Mouse (Mus musculus) liver, postnatal 0 days (tissue): ENCODE data around the gene Vsig4. TPM values are rescaled to one million over a fixed set of nuclear protein-coding genes. Genes with fewer than 3 reads are reported as not detected.
"Not testable (repeated sequence)": the region's sequence is repeated elsewhere in the genome, so short reads cannot be mapped to it uniquely, and the experiment has no call there.

Experiments
- ATAC-seq: fragments of 200-750 bp; cut with Nextera tagmentation; 2 replicates; pipeline ENCODE4 v1.8.0; 2017; ENCODE audit warnings: mild to moderate bottlenecking, moderate library complexity
- DNase-seq: peaks from one replicate; pipeline ENCODE4 v3.0.0-alpha.2; 2016
- H3K27ac ChIP-seq: fragments of 300-500 bp; sonication (generic); 2 replicates; pipeline ENCODE4 v1.5.1; 2014; ENCODE audit warnings: antibody characterized with exemption, moderate library complexity, mild to moderate bottlenecking, low read depth
- H3K27me3 ChIP-seq: fragments of 300-500 bp; sonication (generic); 2 replicates; pipeline ENCODE4 v1.6.1; 2014; ENCODE audit warnings: low read length, control low read depth, mixed read lengths; ENCODE audit not compliant: insufficient read depth
- H3K36me3 ChIP-seq: fragments of 300-500 bp; sonication (generic); replicated peaks from 2 replicates; pipeline ENCODE4 v1.6.1; 2014; ENCODE audit warnings: mild to moderate bottlenecking, control low read depth, low read length, moderate library complexity, mixed read lengths; ENCODE audit not compliant: insufficient read depth
- H3K4me1 ChIP-seq: fragments of 300-500 bp; sonication (generic); 2 replicates; pipeline ENCODE4 v1.6.1; 2014; ENCODE audit warnings: antibody characterized with exemption, mild to moderate bottlenecking, control low read depth; ENCODE audit not compliant: insufficient read depth
- H3K4me2 ChIP-seq: fragments of 300-500 bp; sonication (generic); 2 replicates; pipeline ENCODE4 v1.6.1; 2014; ENCODE audit warnings: low read depth, mild to moderate bottlenecking, low read length, moderate library complexity, mixed read lengths
- H3K4me3 ChIP-seq: fragments of 300-500 bp; sonication (generic); 2 replicates; pipeline ENCODE4 v1.5.1; 2014; ENCODE audit warnings: low read depth, low read length
- H3K9ac ChIP-seq: fragments of 300-500 bp; sonication (generic); replicated peaks from 2 replicates; pipeline ENCODE4 v1.6.1; 2014; ENCODE audit warnings: mild to moderate bottlenecking, moderate library complexity
- H3K9me3 ChIP-seq: fragments of 300-500 bp; sonication (generic); 2 replicates; pipeline ENCODE4 v1.6.1; 2016; ENCODE audit warnings: mild to moderate bottlenecking, control low read depth, low read length, mixed read lengths
- CTCF ChIP-seq: sonication (generic); IDR thresholded peaks from 2 replicates; pipeline ENCODE4 v1.5.1; 2016; ENCODE audit warnings: antibody characterized with exemption, low read depth
- EP300 ChIP-seq: IDR thresholded peaks from 2 replicates; pipeline ENCODE4 v1.6.1; 2016; ENCODE audit warnings: antibody characterized with exemption, low read depth, mild to moderate bottlenecking
- WGBS: fragments of 180-500 bp; shearing (Covaris S2); extraction: QIAGEN DNeasy Blood & Tissue Kit; methylation state at CpG from one replicate; pipeline ENCODE4 v1.1.7; 2014; ENCODE audit not compliant: insufficient replicate concordance; 5-methylcytosine and 5-hydroxymethylcytosine counted together
- microRNA counts: library from miRNA; unstranded; fragments of <30 nt; microRNA quantifications from one replicate; lab custom pipeline; 2015
- microRNA-seq: library from miRNA; unstranded; fragments of <30 nt; microRNA quantifications from one replicate; pipeline ENCODE4, GENCODE M21; 2016
- polyA plus RNA-seq: library from polyadenylated mRNA; unstranded; fragments of >200 nt; fragmentation: Nextera tagmentation; extraction: Ambion mirVana; gene quantifications from 2 replicates; pipeline ENCODE4 v1.2.1, GENCODE M21; 2015

Vsig4 gene
- polyA plus RNA-seq, 1 experiment from 2014 or later: 31.8 TPM

DNA sequence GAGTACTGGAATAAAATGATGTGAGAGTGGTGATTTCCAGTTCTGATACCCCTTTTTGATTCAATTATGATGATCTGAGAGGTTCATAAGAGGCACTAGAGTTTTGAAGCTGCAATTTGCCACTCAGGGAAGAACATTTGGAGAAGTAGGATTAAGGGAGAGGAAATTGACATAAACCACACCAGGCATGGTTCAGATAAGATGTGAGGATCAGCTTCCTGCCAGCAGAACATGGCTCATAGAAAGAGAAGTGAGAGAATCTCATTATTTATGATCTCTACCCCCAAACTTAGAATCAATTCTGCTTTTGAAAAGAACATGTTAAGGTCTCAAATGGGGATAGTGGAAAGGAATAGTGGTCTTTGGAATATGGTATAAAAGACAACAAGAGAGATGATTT is 66.2 kb downstream of the Vsig4 start:
- H3K4me2 ChIP-seq: no peak overlapping the region
- H3K9me3 ChIP-seq: no peaks in the 10 kb centered on the region
- H3K4me1 ChIP-seq: no peaks in the 10 kb centered on the region
- no peak for TF ChIP-seq CTCF
- TF ChIP-seq EP300: no peak
- H3K27me3 ChIP-seq: no peaks in the 10 kb centered on the region
- no peaks in the 10 kb centered on the region for H3K36me3 ChIP-seq
- no peak overlapping the region for H3K27ac ChIP-seq
- DNase-seq (no peak), ATAC-seq (no peak)
- H3K4me3 ChIP-seq: no peak overlapping the region
- no peak overlapping the region for H3K9ac ChIP-seq

DNA sequence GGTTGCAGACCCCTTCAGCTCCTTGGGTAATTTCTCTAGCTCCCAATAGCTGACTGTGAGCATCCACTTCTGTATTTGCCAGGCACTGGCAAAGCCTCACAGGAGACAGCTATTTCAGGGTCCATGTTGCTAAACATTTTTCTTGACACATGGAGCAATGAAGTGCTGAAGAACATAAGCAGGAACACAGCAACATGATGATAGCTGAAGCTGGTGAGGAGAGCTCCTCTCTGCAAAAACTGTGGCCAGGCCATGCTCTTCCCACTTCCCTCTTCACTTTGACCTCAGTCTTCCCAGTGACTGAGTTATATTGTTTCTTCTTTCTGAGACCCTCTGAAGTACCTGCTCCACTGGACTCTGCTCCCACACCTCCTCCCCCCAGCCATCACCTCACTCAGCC is 67.8 kb downstream of the Vsig4 start:
- no peak for DNase-seq
- Histone ChIP-seq H3K4me3 (no peak overlapping the region), H3K27ac (no peak overlapping the region), H3K36me3 (no peaks in the 10 kb centered on the region), H3K9ac (no peak overlapping the region), H3K4me1 (no peaks in the 10 kb centered on the region), H3K9me3 (no peaks in the 10 kb centered on the region), H3K4me2 (no peak overlapping the region), H3K27me3 (no peaks in the 10 kb centered on the region)
- no peak for TF ChIP-seq EP300
- no peak for TF ChIP-seq CTCF
- ATAC-seq: no peak

GRCm38 (mm10) chrX:96224210-96224609 is 69.0 kb downstream of the Vsig4 start:
- Histone ChIP-seq H3K27me3 (no peaks in the 10 kb centered on the region), H3K4me3 (no peak overlapping the region), H3K4me1 (no peaks in the 10 kb centered on the region), H3K9ac (no peak overlapping the region), H3K4me2 (no peak overlapping the region), H3K9me3 (no peaks in the 10 kb centered on the region), H3K36me3 (no peaks in the 10 kb centered on the region), H3K27ac (no peak overlapping the region)
- ATAC-seq: no peak
- no peak for TF ChIP-seq EP300
- no peak for TF ChIP-seq CTCF
- 56% methylated on average over 6 of the region's 6 CpGs for WGBS
- no peak for DNase-seq

GRCm38 (mm10) chrX:96218088-96218487 is 75.2 kb downstream of the Vsig4 start:
- 17% methylated on average over 1 of the region's 1 CpGs for WGBS
- H3K4me3 ChIP-seq: no peak overlapping the region
- H3K27me3 ChIP-seq: no peaks in the 10 kb centered on the region
- no peak for DNase-seq
- no peaks in the 10 kb centered on the region for H3K9me3 ChIP-seq
- H3K36me3 ChIP-seq: no peaks in the 10 kb centered on the region
- H3K4me1 ChIP-seq: no peaks in the 10 kb centered on the region
- H3K4me2 ChIP-seq: no peak overlapping the region
- ATAC-seq: peak; percentile 54
- H3K9ac ChIP-seq: no peak overlapping the region
- TF ChIP-seq EP300: peak; percentile 36; the same call in 1 of the 2 replicates
- no peak for TF ChIP-seq CTCF
- no peak overlapping the region for H3K27ac ChIP-seq

DNA sequence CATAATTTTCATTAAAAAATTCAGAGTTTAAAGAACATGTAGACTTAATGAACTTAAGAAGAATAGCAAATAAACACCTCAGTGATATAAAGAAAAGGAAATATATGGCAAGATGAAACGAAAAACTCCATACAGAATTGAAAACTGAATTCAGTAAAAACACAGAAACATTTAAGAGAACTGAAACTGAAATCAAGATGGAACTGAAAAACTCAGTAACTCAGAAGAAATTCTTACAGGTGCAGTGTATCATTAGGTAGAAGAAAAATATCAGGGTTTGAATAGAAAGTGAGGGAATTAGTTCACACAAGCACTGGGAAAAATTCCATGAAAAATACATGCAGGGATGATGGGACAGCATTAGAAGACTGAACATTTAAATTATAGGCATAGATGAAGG is 86.4 kb downstream of the Vsig4 start:
- no peak overlapping the region for H3K4me3 ChIP-seq
- no peak overlapping the region for H3K9ac ChIP-seq
- no peaks in the 10 kb centered on the region for H3K4me1 ChIP-seq
- H3K36me3 ChIP-seq: no peaks in the 10 kb centered on the region
- ATAC-seq (no peak), DNase-seq (no peak)
- no peaks in the 10 kb centered on the region for H3K27me3 ChIP-seq
- no peak overlapping the region for H3K4me2 ChIP-seq
- WGBS: 24% methylated on average over 1 of the region's 1 CpGs
- H3K27ac ChIP-seq: no peak overlapping the region
- TF ChIP-seq EP300 (no peak), CTCF (no peak)
- no peaks in the 10 kb centered on the region for H3K9me3 ChIP-seq

DNA sequence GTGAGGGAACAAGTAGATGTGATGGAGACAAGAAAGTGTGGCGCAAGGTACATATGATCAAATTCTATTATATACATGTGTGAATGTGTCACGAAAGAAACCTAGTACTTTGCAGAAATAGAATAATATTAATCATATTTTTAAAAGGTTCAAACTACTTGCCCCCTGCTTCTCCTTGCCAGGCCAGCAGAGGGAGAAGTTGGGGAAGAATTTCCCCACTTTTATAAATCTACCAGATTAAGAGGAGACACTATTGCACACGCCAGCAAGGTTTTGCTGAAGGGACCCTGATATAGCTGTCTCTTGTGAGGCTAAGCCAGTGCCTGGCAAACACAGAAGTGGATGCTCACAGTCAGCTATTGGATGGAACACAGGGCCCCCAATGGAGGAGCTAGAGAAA is 88.1 kb downstream of the Vsig4 start:
- not testable (repeated sequence) for DNase-seq, H3K27me3 ChIP-seq, H3K4me1 ChIP-seq, H3K9me3 ChIP-seq, H3K4me2 ChIP-seq, ATAC-seq, H3K27ac ChIP-seq, H3K4me3 ChIP-seq, H3K9ac ChIP-seq, H3K36me3 ChIP-seq
- WGBS: 69% methylated on average over 3 of the region's 3 CpGs

MicroRNA genes within 50 kb of the gene (microRNA counts, 519-probe panel; counts per million panel counts)
- 8,317 counts per million, percentile 94 among the panel's probes with 10 or more counts for microRNA mmu-miR-223 (lab: Ali Mortazavi, UCI)

Small RNA genes within 50 kb of the gene (microRNA-seq; reads per million reads assigned to microRNA genes)
- 14,432 reads per million, percentile 94 among the genes with 10 or more reads in this experiment for gene Mir223

Other genes starting within 250 kb of the Vsig4 start
- gene Msn, start 197.4 kb downstream of the Vsig4 start, polyA plus RNA-seq: 32.0 and 36.7 TPM in 2 replicates
- 0.86 and 0.92 TPM in 2 replicates for gene Heph, start 161.9 kb upstream of the Vsig4 start, polyA plus RNA-seq
- not detected in 2 replicates for gene Hsf3, start 162.9 kb upstream of the Vsig4 start, polyA plus RNA-seq